Mouse (Mus musculus): ENCODE data around the gene Eaf2.

DNA sequence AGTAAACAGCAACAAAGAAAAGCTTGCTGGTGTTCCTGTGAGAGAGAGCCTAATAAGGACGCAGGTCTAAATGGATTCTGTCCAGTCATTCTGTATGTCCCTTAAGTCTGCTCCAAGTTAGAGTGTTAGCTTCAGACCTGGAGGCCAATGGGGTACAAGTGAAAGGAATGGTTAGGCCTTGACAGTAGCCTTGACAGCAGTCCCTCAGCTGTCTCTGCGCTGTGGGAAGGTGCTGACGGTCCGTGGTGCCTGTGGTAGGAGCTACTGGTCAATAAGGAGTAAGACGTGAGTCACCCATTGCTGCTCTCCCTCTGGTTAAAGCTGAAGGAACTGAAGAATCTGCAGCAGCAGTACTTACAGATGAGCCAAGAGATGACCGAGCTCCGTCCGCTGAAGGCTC lies 49.5 kb upstream of the Eaf2 start:
- TF ChIP-seq GATA1 (IDR thresholded peaks at IDR 0.05; ENCODE audit: low read length) = no peak
- no peak for TF ChIP-seq TAL1 (IDR thresholded peaks at IDR 0.05; ENCODE audit: low read length)
